Comparison of ENCODE assay signal across 1 mouse cellular context in the genomic region with DNA sequence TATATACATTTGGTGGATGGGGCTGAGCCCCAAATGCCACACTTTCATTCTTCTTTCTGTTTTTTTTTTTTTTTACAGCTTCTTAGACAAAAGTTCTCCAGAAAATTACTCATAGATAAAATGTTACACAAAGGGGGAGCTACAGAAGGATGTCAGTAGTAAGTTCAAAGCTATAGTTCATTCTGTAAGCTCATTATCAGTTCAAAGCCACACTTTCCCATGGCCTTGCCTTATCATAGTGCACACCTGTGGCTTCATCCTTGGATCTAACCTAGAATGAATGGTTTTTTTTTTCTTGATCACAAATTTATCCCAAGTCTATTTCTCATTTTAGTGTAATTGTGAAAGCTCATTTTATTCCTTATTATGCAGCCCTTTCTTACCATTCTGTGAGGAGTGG.
TF ChIP-seq lines count a peak whose summit lies in the region.

No protein-coding gene starts in this region.

TF ChIP-seq in MEL, 35 proteins besides CTCF, POLR2A, EP300 and RAD21 (continued from another document):
- TF ChIP-seq ETS1 (IDR thresholded peaks at IDR 0.05; ENCODE audit: low read depth, low read length) = 0 out of 2 replicates have a peak, but pooled peaks have one; percentile 26
- TF ChIP-seq ZNF384 (IDR thresholded peaks at IDR 0.05; ENCODE audit: low read depth, low read length) = peak; percentile 80
- no peak for TF ChIP-seq MYC (IDR thresholded peaks at IDR 0.05; ENCODE audit: low read depth, low read length)
